Mouse (Mus musculus) kidney, embryonic 15.5 days (tissue): ENCODE measurements around the gene Ubxn7. TPM values are rescaled to one million over a fixed set of nuclear protein-coding genes. Genes with fewer than 3 reads are reported as not detected.
"Not testable (repeated sequence)": the region's sequence is repeated elsewhere in the genome, so short reads cannot be mapped to it uniquely, and the experiment has no call there.

Experiments used
- ATAC-seq: fragments of 200-750 bp; cut with Nextera tagmentation; replicated peaks from 2 replicates; pipeline ENCODE4 v1.8.0; 2017; ENCODE audit warnings: moderate TSS enrichment; ENCODE audit not compliant: low FRiP score
- H3K27ac ChIP-seq: fragments of 300-500 bp; sonication (generic); 2 replicates; pipeline ENCODE4 v1.5.1; 2015; ENCODE audit warnings: mild to moderate bottlenecking, inconsistent platforms
- H3K27me3 ChIP-seq: fragments of 300-500 bp; sonication (generic); 2 replicates; pipeline ENCODE4 v1.6.1; 2015; ENCODE audit warnings: inconsistent platforms
- H3K36me3 ChIP-seq: fragments of 300-500 bp; sonication (generic); 2 replicates; pipeline ENCODE4 v1.6.1; 2015; ENCODE audit warnings: inconsistent platforms
- H3K4me1 ChIP-seq: fragments of 300-500 bp; sonication (generic); 2 replicates; pipeline ENCODE4 v1.6.1; 2015; ENCODE audit warnings: inconsistent platforms
- H3K4me2 ChIP-seq: fragments of 300-500 bp; sonication (generic); 2 replicates; pipeline ENCODE4 v1.6.1; 2015; ENCODE audit warnings: moderate library complexity, mild to moderate bottlenecking, inconsistent platforms
- H3K4me3 ChIP-seq: fragments of 300-500 bp; sonication (generic); replicated peaks from 2 replicates; pipeline ENCODE4 v1.5.1; 2015; ENCODE audit warnings: mild to moderate bottlenecking, inconsistent platforms
- H3K9ac ChIP-seq: fragments of 300-500 bp; sonication (generic); 2 replicates; pipeline ENCODE4 v1.6.1; 2015; ENCODE audit warnings: mild to moderate bottlenecking, inconsistent platforms
- H3K9me3 ChIP-seq: fragments of 300-500 bp; sonication (generic); replicated peaks from 2 replicates; pipeline ENCODE4 v1.6.1; 2016; ENCODE audit warnings: inconsistent platforms
- WGBS: fragments of 180-500 bp; shearing (Covaris S2); methylation state at CpG from one replicate; pipeline ENCODE4 v1.1.7; 2015; ENCODE audit warnings: mixed read lengths; 5-methylcytosine and 5-hydroxymethylcytosine counted together
- polyA plus RNA-seq: library from polyadenylated mRNA; unstranded; fragments of >200 nt; fragmentation: Nextera tagmentation; extraction: Ambion mirVana; gene quantifications from 2 replicates; pipeline ENCODE4 v1.2.1, GENCODE M21; 2015

Ubxn7 gene
- 25.4 and 27.3 TPM in 2 replicates for polyA plus RNA-seq

DNA sequence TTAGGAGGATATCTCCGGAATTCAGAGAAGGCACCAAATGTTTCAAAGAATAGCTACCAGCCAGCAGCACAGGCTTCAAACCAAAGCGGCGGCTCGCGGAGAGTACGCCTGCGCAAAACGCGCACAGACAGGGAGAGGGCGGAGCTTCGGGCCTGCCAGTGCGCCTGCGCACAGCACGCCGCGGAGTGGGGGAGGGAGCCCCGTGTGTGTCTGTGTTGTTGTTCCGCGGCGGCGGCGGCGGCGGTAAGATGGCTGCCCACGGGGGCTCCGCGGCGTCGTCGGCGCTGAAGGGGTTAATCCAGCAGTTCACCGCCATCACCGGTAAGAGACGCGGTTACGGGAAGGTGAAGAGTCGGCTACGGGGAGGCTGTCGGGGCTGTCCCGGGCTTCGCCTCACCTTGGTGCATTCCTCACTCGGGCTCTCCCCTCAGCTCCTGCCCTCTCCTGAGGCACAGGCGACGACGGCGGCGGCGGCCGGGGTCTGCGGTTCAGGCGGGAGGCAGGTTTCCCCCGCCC is at the start of gene Ubxn7:
Gene Ubxn7, plus strand, starts transcription at position 218 of the 516 bp plus-strand sequence.
- peak; percentile 97 for ATAC-seq
- Histone ChIP-seq H3K4me2 (peak within 1 kb of the TSS; percentile 58), H3K4me1 (peaks cover 27% of the 10 kb centered on the region), H3K9ac (peak within 1 kb of the TSS; percentile 97), H3K36me3 (no peaks in the 10 kb centered on the region), H3K4me3 (peak within 1 kb of the TSS; percentile 99), H3K27ac (peak within 1 kb of the TSS; percentile 98), H3K27me3 (no peaks in the 10 kb centered on the region), H3K9me3 (no peaks in the 10 kb centered on the region)
- under 1% methylated on average over 52 of the region's 52 CpGs for WGBS

DNA sequence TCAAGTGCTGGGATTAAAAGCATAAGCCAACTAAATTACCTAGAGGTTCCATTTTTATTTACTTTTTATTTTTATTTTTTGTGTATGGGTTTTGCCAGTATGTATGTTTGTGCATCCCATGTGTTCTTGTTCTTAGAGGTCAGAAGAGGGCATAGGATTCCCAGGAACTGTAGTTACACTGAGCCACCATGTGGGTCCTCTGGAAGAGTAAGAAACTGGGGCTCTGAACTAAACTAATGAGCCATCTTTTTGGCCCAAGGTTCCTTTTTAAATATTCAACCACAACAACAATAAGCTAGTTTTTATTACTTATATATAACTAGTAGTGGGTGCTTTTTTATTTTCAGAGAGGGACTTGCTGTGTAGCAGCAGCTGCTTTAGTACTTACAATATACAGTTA is 49.4 kb upstream of the Ubxn7 start:
- H3K36me3 ChIP-seq, result peaks cover 76% of the 10 kb centered on the region
- peaks cover 6% of the 10 kb centered on the region; the same call in 1 of the 2 replicates for H3K9me3 ChIP-seq
- H3K4me1 ChIP-seq, result peaks cover 14% of the 10 kb centered on the region; the same call in 1 of the 2 replicates
- H3K9ac ChIP-seq, result no peak overlapping the region
- H3K27me3 ChIP-seq, result no peaks in the 10 kb centered on the region
- H3K27ac ChIP-seq, result no peak overlapping the region
- no peak overlapping the region for H3K4me3 ChIP-seq
- H3K4me2 ChIP-seq, result no peak overlapping the region
- no peak for ATAC-seq

DNA sequence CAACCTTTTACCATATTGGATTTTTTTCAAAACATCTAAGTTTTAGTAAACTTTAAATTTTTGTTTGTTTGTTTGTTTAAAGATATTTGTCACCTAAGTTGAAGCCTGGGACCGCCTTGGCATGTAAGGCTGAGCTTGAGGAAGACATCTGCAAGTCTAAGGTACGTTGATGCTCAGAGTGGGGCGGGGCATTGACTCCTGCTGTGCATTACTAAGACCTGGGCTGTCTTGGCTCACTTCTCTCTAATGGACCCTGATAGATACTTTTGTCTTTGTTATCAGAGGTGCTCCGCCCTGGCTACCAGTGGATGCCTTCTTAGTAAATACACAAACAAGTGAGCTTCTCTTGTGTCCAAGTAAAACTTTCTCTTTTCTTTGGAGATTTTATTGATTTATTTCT is 40.2 kb upstream of the Ubxn7 start:
- no peak overlapping the region for H3K4me2 ChIP-seq
- H3K9ac ChIP-seq, result no peak overlapping the region
- H3K27me3 ChIP-seq, result no peaks in the 10 kb centered on the region
- no peak overlapping the region for H3K4me3 ChIP-seq
- no peaks in the 10 kb centered on the region for H3K9me3 ChIP-seq
- no peaks in the 10 kb centered on the region for H3K4me1 ChIP-seq
- no peak for ATAC-seq
- 97% methylated on average over 4 of the region's 4 CpGs for WGBS
- peaks cover 60% of the 10 kb centered on the region for H3K36me3 ChIP-seq
- no peak overlapping the region for H3K27ac ChIP-seq

DNA sequence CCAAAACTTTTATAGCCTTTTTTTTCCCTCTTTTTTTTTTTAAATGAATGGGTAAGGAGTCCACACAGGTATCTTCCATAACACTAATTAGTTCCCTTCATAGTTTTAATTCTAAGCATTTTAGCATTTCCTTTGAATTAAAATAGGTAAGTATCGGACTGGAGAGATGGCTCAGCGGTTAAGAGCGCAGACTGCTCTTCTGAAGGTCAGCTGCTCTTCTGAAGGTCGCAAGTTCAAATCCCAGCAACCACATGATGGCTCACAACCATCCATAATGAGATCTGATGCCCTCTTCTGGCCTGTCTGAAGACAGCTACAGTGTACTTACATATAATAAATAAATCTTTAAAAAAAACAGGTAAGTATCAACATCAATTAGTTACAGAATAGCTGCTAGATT is 32.4 kb upstream of the Ubxn7 start:
- H3K4me1 ChIP-seq, H3K4me2 ChIP-seq, H3K4me3 ChIP-seq, H3K27ac ChIP-seq, ATAC-seq, H3K9ac ChIP-seq, H3K9me3 ChIP-seq, H3K27me3 ChIP-seq: not testable (repeated sequence)
- WGBS, result 95% methylated on average over 4 of the region's 4 CpGs
- H3K36me3 ChIP-seq, result peaks cover 64% of the 10 kb centered on the region

DNA sequence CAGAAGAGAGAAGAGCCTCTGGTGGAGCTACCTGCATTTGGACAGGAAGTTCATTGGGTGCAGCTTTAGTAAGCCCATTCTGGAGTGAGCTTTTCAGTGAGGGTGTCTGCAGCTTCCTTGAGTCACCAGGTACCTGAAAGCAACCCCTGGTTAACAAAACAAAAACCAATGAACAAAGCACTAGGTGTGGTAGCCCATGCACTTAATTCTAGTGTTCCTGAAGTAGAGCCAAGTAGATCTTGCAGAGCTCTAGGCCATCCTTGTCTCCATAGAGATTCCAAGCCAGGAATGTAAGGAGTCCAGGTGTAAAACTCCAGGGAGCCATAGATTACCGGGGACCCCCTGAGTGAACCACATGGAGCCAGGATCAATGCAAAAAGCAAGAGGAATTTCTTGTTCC is 29.0 kb upstream of the Ubxn7 start:
- H3K27ac ChIP-seq, result no peak overlapping the region
- H3K4me3 ChIP-seq, result no peak overlapping the region
- no peaks in the 10 kb centered on the region for H3K27me3 ChIP-seq
- no peak overlapping the region for H3K4me2 ChIP-seq
- H3K4me1 ChIP-seq, result no peaks in the 10 kb centered on the region
- H3K36me3 ChIP-seq, result peaks cover 39% of the 10 kb centered on the region
- H3K9ac ChIP-seq, result no peak overlapping the region
- 67% methylated on average over 1 of the region's 1 CpGs for WGBS
- no peaks in the 10 kb centered on the region for H3K9me3 ChIP-seq
- ATAC-seq, result no peak

DNA sequence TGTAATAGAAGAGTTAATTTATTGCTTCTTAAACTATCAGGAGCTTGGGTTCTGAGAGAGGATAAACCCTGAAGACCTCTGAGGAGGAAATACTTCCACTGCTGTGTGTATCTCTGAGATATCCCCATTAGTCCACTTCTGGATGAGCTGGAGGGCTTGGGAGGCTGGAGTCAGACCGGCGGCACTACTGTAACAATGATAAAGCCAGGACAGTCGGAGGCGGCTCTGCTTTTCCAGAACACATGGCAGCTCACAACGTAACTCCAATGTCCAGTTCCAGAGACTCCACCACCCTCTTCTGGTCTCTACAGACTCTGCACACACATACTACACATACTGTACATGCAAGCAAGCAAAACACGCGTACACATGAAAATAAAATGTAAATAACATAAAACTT is 28.2 kb upstream of the Ubxn7 start:
- Histone ChIP-seq H3K4me3 (no peak overlapping the region), H3K27me3 (no peaks in the 10 kb centered on the region), H3K4me2 (no peak overlapping the region), H3K36me3 (peaks cover 31% of the 10 kb centered on the region), H3K27ac (no peak overlapping the region), H3K9me3 (no peaks in the 10 kb centered on the region), H3K4me1 (no peaks in the 10 kb centered on the region), H3K9ac (no peak overlapping the region)
- ATAC-seq, result no peak
- WGBS, result 89% methylated on average over 7 of the region's 7 CpGs

DNA sequence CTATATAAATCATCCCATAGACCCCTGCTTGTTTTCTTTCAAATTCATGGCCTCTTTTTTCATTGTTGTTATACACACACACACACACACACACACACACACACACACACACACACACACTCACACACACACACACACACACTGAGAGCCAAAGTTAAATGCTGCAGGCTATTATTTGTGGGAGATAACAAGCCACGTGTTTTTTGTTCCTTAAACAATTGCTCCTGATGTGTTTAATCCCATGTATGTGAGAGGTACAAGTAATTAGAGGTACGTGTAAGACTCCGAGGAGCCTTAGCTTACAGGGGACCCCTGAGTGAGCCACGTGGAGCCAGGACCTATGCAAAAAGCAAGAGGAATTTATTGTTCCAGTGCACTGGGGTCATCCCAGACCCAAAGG is 20.1 kb upstream of the Ubxn7 start:
- 76% methylated on average over 4 of the region's 4 CpGs for WGBS
- Histone ChIP-seq H3K27ac (no peak overlapping the region), H3K27me3 (no peaks in the 10 kb centered on the region), H3K4me2 (no peak overlapping the region), H3K4me1 (0 out of 2 replicates have a peak, but pooled peaks cover 2% of the 10 kb centered on the region), H3K36me3 (no peaks in the 10 kb centered on the region), H3K9ac (no peak overlapping the region), H3K4me3 (no peak overlapping the region), H3K9me3 (no peaks in the 10 kb centered on the region)
- ATAC-seq, result no peak

DNA sequence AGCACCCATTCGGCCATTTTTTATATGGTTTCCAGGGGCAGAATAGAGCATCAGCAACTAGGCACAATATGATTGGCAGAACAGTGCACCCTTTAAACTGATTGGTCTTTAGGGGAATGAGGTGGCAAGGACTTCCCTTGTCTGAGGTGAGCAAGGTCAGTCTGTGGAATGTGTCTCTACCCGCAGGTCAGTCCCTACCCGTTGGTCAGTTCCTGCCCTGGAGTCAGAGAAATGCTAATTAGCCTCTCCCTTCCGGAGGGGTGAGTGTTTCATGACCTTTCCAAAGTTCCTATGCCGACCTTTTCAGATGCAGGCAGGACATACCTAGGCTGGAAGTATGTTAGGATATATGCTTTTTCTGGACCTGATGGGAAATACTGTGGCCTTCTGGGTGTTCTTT is 19.7 kb upstream of the Ubxn7 start:
- Histone ChIP-seq H3K4me2 (no peak overlapping the region), H3K9ac (no peak overlapping the region), H3K4me3 (no peak overlapping the region), H3K36me3 (no peaks in the 10 kb centered on the region), H3K9me3 (no peaks in the 10 kb centered on the region), H3K27ac (no peak overlapping the region), H3K4me1 (0 out of 2 replicates have a peak, but pooled peaks cover 2% of the 10 kb centered on the region), H3K27me3 (no peaks in the 10 kb centered on the region)
- 28% methylated on average over 5 of the region's 5 CpGs for WGBS
- no peak for ATAC-seq

DNA sequence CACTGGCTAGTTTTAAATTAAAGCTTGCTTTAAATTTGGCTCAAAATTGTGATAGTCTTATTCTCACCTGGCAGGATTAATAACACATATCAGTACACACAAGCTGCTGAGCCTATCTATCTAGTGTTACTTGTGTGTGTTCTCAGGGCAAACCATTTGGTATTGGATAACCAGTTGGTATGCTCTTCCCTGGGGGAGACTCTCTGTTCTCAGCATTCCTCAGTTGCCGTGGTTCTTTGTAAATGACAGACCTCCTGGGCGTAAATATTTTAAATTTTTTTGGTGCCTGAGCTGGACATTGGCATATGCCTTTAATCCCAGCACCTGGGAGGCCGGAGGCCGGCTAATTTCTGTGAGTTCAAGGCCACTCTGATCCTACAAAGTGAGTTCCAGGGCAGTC is 19.2 kb upstream of the Ubxn7 start:
- Histone ChIP-seq H3K36me3 (no peaks in the 10 kb centered on the region), H3K27ac (no peak overlapping the region), H3K27me3 (no peaks in the 10 kb centered on the region), H3K4me1 (0 out of 2 replicates have a peak, but pooled peaks cover 2% of the 10 kb centered on the region), H3K9ac (no peak overlapping the region), H3K9me3 (no peaks in the 10 kb centered on the region), H3K4me3 (no peak overlapping the region), H3K4me2 (no peak overlapping the region)
- WGBS, result 56% methylated on average over 4 of the region's 4 CpGs
- ATAC-seq, result no peak

DNA sequence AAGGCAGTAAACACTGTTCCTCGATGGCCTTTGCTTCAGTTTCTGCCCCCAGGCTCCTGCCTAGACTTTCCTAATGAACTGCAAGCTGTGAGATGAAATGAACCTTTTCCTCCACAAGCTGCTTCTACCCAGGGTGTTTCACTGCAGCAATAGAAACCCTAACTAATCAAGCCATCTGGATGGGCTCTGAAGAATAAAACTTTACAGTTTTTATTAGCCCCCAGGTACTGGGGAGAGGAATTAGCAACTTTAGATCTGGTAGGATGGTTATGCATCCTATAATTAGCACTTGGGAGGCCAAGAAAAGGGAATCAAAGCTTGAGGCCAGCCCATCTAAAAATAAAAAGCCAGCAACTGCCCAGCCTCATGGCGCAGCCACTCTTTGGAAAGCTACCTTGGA is 15.5 kb upstream of the Ubxn7 start:
- WGBS, result 52% methylated on average over 2 of the region's 2 CpGs
- no peak overlapping the region for H3K4me2 ChIP-seq
- H3K27ac ChIP-seq, result no peak overlapping the region
- H3K27me3 ChIP-seq, result no peaks in the 10 kb centered on the region
- H3K9me3 ChIP-seq, result no peaks in the 10 kb centered on the region
- no peak for ATAC-seq
- no peaks in the 10 kb centered on the region for H3K36me3 ChIP-seq
- H3K9ac ChIP-seq, result no peak overlapping the region
- H3K4me3 ChIP-seq, result no peak overlapping the region
- H3K4me1 ChIP-seq, result 0 out of 2 replicates have a peak, but pooled peaks cover 2% of the 10 kb centered on the region

DNA sequence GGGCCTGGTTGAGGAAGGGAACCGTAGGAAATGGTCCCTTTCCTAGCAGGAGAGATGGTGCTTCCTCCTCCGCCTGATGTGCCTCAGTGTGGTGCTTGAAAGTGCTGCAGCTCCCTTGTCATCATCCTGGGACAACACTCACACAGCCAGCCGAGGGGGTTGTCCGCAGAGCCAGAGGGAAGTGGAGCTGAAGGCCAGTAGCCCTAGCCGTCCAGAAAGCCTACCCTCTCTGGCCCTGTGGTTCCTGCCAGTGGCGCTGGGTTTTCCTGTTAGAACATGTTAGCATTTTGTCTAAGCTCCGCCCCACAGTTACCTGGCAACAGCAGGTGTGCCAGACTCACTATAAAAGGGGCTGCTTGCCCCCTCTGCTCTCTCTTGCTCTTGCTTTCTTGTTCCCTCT is 8.1 kb upstream of the Ubxn7 start:
- H3K9ac ChIP-seq, result no peak overlapping the region
- 32% methylated on average over 7 of the region's 7 CpGs for WGBS

DNA sequence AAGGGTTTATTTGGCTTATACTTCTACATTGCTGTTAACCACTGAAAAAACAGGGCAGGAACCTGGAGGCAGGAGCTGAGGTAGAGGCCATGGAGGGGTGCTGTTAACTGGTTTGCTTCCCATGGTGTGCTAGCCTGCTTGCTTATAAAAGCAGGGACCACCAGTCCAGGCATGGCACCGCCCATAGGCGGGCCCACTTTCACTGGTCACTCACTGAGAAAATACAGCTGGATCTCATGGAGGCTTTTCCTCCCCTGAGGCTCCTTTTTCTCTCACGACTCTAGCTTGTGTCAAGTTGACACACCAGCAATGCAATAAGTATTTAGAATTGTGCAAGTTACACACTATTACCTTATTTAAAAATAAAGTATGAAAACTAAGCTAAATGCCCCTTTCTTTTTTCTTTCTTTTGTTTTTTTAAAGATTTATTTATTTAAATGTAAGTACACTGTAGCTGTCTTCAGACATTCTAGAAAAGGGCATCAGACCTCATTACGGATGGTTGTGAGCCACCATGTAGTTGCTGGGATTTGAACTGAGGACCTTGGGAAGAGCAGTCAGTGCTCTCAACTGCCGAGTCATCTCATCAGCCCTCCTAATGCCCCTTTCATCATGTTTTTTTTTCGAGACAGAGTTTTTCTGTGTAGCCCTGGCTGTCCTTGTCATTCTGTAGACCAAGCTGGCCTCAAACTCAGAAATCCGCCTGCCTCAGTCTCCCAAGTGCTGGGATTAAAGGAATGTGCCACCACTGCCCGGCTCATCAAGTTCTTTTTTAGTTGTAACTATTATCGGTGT is 984 bp upstream of the Ubxn7 start:
- 44% methylated on average over 9 of the region's 9 CpGs for WGBS
- H3K4me2 ChIP-seq, result peak overlapping the region; percentile 58
- no peak for ATAC-seq
- H3K27ac ChIP-seq, result peak overlapping the region; percentile 98
- H3K27me3 ChIP-seq, result no peaks in the 10 kb centered on the region
- H3K36me3 ChIP-seq, result no peaks in the 10 kb centered on the region
- peak overlapping the region; percentile 99 for H3K4me3 ChIP-seq
- 0 out of 2 replicates have a peak overlapping the region, but pooled peaks have one; percentile 36 for H3K9ac ChIP-seq
- peaks cover 20% of the 10 kb centered on the region for H3K4me1 ChIP-seq
- no peaks in the 10 kb centered on the region for H3K9me3 ChIP-seq

More for the DNA sequence above, 8.1 kb upstream of the Ubxn7 start:
- 0 out of 2 replicates have a peak overlapping the region, but pooled peaks have one; percentile 14 for H3K4me2 ChIP-seq
- H3K9me3 ChIP-seq, result no peaks in the 10 kb centered on the region
- no peak for ATAC-seq
- H3K4me1 ChIP-seq, result 0 out of 2 replicates have a peak, but pooled peaks cover 2% of the 10 kb centered on the region
- no peak overlapping the region for H3K4me3 ChIP-seq
- H3K36me3 ChIP-seq, result no peaks in the 10 kb centered on the region
- no peaks in the 10 kb centered on the region for H3K27me3 ChIP-seq
- no peak overlapping the region for H3K27ac ChIP-seq
